Mouse (Mus musculus): ENCODE results near the gene Syne3. TPM values are rescaled to one million over a fixed set of nuclear protein-coding genes. Genes with fewer than 3 reads are reported as not detected.
A peak's percentile ranks its signal among the peaks of the same experiment; 100 is the strongest.

Syne3 gene
- polyA plus RNA-seq, 1 experiment from 2014 or later: 1.6 TPM

GRCm38 (mm10) chr12:104896640-104897039, 113.0 kb downstream of the Syne3 start:
- H3K4me2 ChIP-seq (replicated peaks): no peak overlapping the region
- H3K27ac ChIP-seq: peak overlapping the region; percentile 49
- H3K4me1 ChIP-seq: peaks cover 48% of the 10 kb centered on the region
- 77% methylated on average over 16 of the region's 16 CpGs for WGBS
- ATAC-seq (ENCODE audit: low FRiP score, low read depth): 0 out of 2 replicates have a peak, but pooled peaks have one; percentile 1
- no peaks in the 10 kb centered on the region for H3K27me3 ChIP-seq
- H3K4me3 ChIP-seq: no peak overlapping the region
- no peaks in the 10 kb centered on the region for H3K36me3 ChIP-seq
- H3K9ac ChIP-seq: no peak overlapping the region
- H3K9me3 ChIP-seq: 0 out of 2 replicates have a peak, but pooled peaks cover 4% of the 10 kb centered on the region

DNA sequence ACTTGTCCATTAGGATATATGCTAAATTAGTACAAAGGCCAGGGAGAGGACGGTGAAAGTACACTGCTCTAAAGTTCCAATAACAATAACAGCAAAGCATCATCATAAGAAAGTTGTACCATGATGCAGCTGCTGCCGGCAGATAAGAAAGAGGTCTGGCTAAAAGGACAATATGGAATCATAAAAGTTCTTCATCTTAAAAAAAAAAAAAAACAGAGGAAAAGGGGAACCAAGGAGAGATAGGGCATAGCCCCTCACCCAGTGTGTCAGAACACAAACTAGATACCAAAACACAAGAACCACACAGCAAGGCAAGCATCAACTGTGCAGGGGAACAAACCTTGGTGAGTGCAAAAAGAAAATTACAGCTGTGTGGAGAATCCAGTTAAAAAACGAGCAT, 117.4 kb downstream of the Syne3 start:
- 91% methylated on average over 3 of the region's 3 CpGs for WGBS
- no peak overlapping the region for H3K27ac ChIP-seq
- H3K27me3 ChIP-seq: no peaks in the 10 kb centered on the region
- ATAC-seq (ENCODE audit: low FRiP score, low read depth): no peak
- H3K4me1 ChIP-seq: peaks cover 15% of the 10 kb centered on the region
- H3K36me3 ChIP-seq: no peaks in the 10 kb centered on the region
- H3K9me3 ChIP-seq: 0 out of 2 replicates have a peak, but pooled peaks cover 4% of the 10 kb centered on the region
- no peak overlapping the region for H3K4me2 ChIP-seq (replicated peaks)
- no peak overlapping the region for H3K9ac ChIP-seq
- H3K4me3 ChIP-seq: no peak overlapping the region

DNA sequence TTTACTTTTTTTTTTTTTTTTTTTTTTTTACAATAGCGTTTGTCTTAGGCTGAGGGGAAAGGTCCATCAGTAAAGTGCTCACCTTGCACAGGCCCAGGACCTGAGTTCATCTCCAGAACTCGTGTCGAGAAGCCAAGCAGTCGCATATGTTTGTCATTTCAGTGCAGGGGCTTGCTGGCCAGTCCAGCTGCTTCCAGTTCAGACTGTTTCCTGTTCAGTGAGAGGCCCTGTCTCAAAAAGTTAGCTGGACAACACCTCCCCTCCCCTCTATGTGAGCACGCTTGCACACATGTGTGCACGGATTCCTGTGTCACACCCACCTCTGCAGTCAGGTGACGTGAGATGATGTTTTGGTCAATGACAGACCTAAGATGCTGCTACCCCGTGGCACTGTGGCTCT, 119.5 kb downstream of the Syne3 start:
- Histone ChIP-seq H3K4me3 (no peak overlapping the region), H3K27ac (no peak overlapping the region), H3K4me2 (replicated peaks) (no peak overlapping the region), H3K36me3 (no peaks in the 10 kb centered on the region), H3K27me3 (no peaks in the 10 kb centered on the region), H3K9ac (no peak overlapping the region), H3K9me3 (0 out of 2 replicates have a peak, but pooled peaks cover 4% of the 10 kb centered on the region), H3K4me1 (no peaks in the 10 kb centered on the region)
- WGBS: 54% methylated on average over 8 of the region's 8 CpGs
- ATAC-seq (ENCODE audit: low FRiP score, low read depth): no peak

- H3K9ac ChIP-seq: no peak overlapping the region
- H3K4me3 ChIP-seq: no peak overlapping the region
- no peak overlapping the region for H3K27ac ChIP-seq
- no peaks in the 10 kb centered on the region for H3K4me1 ChIP-seq
- H3K36me3 ChIP-seq: no peaks in the 10 kb centered on the region
- no peaks in the 10 kb centered on the region for H3K9me3 ChIP-seq
- no peaks in the 10 kb centered on the region for H3K27me3 ChIP-seq
- ATAC-seq (ENCODE audit: low FRiP score, low read depth): no peak
- H3K4me2 ChIP-seq (replicated peaks): no peak overlapping the region
- WGBS: 91% methylated on average over 7 of the region's 7 CpGs
Measured at GRCm38 (mm10) chr12:104886104-104886503, 123.5 kb downstream of the Syne3 start.

DNA sequence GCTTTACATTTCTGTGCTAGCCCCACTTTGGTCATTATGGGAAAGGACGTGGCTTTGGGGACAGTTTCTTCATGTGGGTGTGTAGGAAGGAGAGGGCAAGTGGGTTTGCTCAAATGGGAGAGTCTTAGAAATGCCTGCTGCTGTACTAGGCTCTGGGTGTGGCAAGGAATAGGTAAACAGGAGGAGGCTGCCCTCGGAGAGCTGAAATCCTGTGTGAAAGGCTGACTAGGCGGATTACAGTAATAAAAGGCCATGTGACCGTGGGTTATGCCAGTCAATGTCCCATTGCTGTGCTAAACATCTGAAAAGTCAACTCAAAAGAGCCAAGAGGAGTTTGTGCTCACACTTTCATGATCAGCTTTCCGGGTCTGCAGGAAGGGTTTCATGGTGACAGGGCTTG, 127.1 kb downstream of the Syne3 start:
- ATAC-seq (ENCODE audit: low FRiP score, low read depth): no peak
- no peaks in the 10 kb centered on the region for H3K36me3 ChIP-seq
- no peaks in the 10 kb centered on the region for H3K27me3 ChIP-seq
- no peak overlapping the region for H3K4me3 ChIP-seq
- no peak overlapping the region for H3K4me2 ChIP-seq (replicated peaks)
- H3K9ac ChIP-seq: no peak overlapping the region
- H3K4me1 ChIP-seq: no peaks in the 10 kb centered on the region
- WGBS: 57% methylated on average over 5 of the region's 5 CpGs
- no peaks in the 10 kb centered on the region for H3K9me3 ChIP-seq
- H3K27ac ChIP-seq: no peak overlapping the region

GRCm38 (mm10) chr12:104882061-104882460, 127.5 kb downstream of the Syne3 start:
- Histone ChIP-seq H3K9ac (no peak overlapping the region), H3K4me2 (replicated peaks) (no peak overlapping the region), H3K9me3 (no peaks in the 10 kb centered on the region), H3K27ac (no peak overlapping the region), H3K4me3 (no peak overlapping the region), H3K27me3 (no peaks in the 10 kb centered on the region), H3K4me1 (no peaks in the 10 kb centered on the region), H3K36me3 (no peaks in the 10 kb centered on the region)
- WGBS: 52% methylated on average over 2 of the region's 2 CpGs
- ATAC-seq (ENCODE audit: low FRiP score, low read depth): no peak

DNA sequence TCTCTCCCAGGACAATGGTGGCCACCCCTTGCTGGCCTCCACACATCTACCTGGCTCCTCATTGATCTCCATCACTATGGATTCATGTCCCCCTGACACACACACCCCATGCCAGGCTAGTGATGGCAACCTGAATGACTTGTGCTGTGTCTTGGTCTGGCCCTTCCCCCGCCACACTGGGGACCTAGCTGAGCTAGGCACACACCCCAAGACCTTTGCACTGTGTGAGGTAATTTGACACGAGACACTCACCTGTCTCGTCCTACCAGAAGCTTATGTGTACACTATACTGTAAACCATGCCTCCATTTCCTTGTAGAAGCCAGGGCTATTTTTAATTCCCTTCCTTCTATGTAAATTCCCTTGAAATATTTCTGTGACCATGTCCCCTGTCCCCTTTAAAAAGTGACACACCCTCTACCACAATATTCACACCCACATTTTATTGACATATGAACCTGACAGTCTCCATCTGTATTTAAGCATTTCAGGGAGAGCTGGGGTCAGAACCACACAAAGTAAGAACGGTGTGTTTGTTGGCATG, 128.0 kb downstream of the Syne3 start:
- no peaks in the 10 kb centered on the region for H3K4me1 ChIP-seq
- no peak overlapping the region for H3K9ac ChIP-seq
- no peak for ATAC-seq (ENCODE audit: low FRiP score, low read depth)
- H3K36me3 ChIP-seq: no peaks in the 10 kb centered on the region
- H3K4me3 ChIP-seq: no peak overlapping the region
- H3K9me3 ChIP-seq: no peaks in the 10 kb centered on the region
- 81% methylated on average over 4 of the region's 4 CpGs for WGBS
- no peak overlapping the region for H3K4me2 ChIP-seq (replicated peaks)
- no peaks in the 10 kb centered on the region for H3K27me3 ChIP-seq
- H3K27ac ChIP-seq: no peak overlapping the region

DNA sequence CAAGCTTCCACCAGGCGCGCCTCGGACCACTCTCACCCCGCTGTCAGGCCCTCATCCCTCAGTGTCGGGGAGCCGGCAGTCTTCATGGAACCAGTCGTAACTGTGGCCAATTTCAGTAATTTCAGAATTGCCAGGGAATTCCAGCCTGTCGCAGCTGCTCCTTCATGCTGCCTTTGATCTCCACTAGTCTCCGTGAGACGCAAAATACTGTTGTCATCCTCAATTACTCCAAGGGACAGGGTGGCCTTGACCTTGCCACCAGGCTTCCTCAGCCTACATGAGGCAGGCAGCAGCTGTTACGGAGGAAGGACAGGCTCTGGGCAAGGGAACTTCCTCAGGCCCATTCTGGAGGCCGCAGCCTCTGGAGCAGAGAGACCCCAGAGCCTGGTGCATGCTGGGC, 129.2 kb downstream of the Syne3 start:
- H3K9ac ChIP-seq: no peak overlapping the region
- H3K9me3 ChIP-seq: no peaks in the 10 kb centered on the region
- no peak overlapping the region for H3K4me2 ChIP-seq (replicated peaks)
- H3K27me3 ChIP-seq: no peaks in the 10 kb centered on the region
- H3K4me3 ChIP-seq: no peak overlapping the region
- WGBS: 59% methylated on average over 12 of the region's 12 CpGs
- H3K4me1 ChIP-seq: no peaks in the 10 kb centered on the region
- H3K36me3 ChIP-seq: no peaks in the 10 kb centered on the region
- ATAC-seq (ENCODE audit: low FRiP score, low read depth): no peak
- no peak overlapping the region for H3K27ac ChIP-seq

Small RNA genes within 50 kb of the gene (microRNA-seq; reads per million reads assigned to microRNA genes)
- gene Mir3069: 1.6 reads per million

Other genes with a start within 250 kb of the Syne3 start
- 3.1 and 3.8 TPM in 2 replicates for gene Clmn, start 144.7 kb downstream of the Syne3 start, polyA plus RNA-seq (2015; fragmentation: Nextera tagmentation; extraction: Ambion mirVana)
- gene Glrx5, start 22.9 kb upstream of the Syne3 start, polyA plus RNA-seq (2015; fragmentation: Nextera tagmentation; extraction: Ambion mirVana): 146 and 148 TPM in 2 replicates
- not detected in 2 replicates for gene Tcl1b2, start 136.2 kb upstream of the Syne3 start, polyA plus RNA-seq (2015; fragmentation: Nextera tagmentation; extraction: Ambion mirVana)
- gene Tcl1b1, start 149.9 kb upstream of the Syne3 start, polyA plus RNA-seq (2015; fragmentation: Nextera tagmentation; extraction: Ambion mirVana): not detected in 2 replicates
- not detected in 2 replicates for gene Tcl1b5, start 166.5 kb upstream of the Syne3 start, polyA plus RNA-seq (2015; fragmentation: Nextera tagmentation; extraction: Ambion mirVana)
- not detected in 2 replicates for gene Tcl1b3, start 181.2 kb upstream of the Syne3 start, polyA plus RNA-seq (2015; fragmentation: Nextera tagmentation; extraction: Ambion mirVana)
- not detected in 2 replicates for gene Tcl1b4, start 192.1 kb upstream of the Syne3 start, polyA plus RNA-seq (2015; fragmentation: Nextera tagmentation; extraction: Ambion mirVana)
- 0.13 TPM in 1 of 2 replicates, not detected in the other for gene Tcl1, start 213.0 kb upstream of the Syne3 start, polyA plus RNA-seq (2015; fragmentation: Nextera tagmentation; extraction: Ambion mirVana)

Measured in limb, embryonic 13.5 days (tissue).